Mouse (Mus musculus): ENCODE results near the gene Sdk2.

DNA sequence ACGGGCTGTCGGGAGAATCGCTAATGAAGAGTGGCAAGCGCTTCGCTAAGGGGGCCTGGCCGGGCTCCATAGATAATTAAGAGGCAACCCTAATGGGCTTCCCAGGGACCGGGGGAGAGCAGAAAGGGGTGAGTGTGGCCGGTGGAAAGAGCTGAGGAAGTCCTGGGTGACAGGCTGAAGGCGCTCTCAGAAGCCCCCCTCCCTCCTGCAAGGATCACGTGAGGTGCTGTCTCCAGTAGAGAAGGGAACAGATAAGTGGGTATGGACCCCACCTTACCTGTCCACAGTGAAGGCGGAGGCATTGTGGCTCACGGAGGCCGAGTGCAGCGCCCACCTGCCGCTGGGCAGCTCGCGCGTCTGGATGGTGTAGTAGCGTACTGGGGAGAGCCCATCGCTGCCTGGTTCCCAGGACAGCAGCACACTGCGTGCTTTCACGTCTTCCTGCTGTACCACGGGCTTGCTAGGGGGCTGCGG lies 238.7 kb downstream of the Sdk2 start:
- TF ChIP-seq GATA1 (IDR thresholded peaks at IDR 0.05; ENCODE audit: borderline replicate concordance, low read length) (no peak), CTCF (IDR thresholded peaks at IDR 0.05; ENCODE audit: low read depth, low read length) (no peak), POLR2AphosphoS5 (IDR thresholded peaks at IDR 0.05; ENCODE audit: insufficient replicate concordance, low read depth, low read length) (no peak)

Data from G1E (cell line).